Mouse (Mus musculus) hindbrain, embryonic 16.5 days (tissue): Measurements from ENCODE around the gene Cox19. TPM values are rescaled to one million over a fixed set of nuclear protein-coding genes. Genes with fewer than 3 reads are reported as not detected.
A peak's percentile ranks its signal among the peaks of the same experiment; 100 is the strongest.

Experiments used
- ATAC-seq: fragments of 200-750 bp; cut with Nextera tagmentation; 2 replicates; pipeline ENCODE4 v1.8.0; 2017; ENCODE audit warnings: moderate TSS enrichment, moderate library complexity
- H3K27ac ChIP-seq: fragments of 300-500 bp; sonication (generic); 2 replicates; pipeline ENCODE4 v1.5.1; 2014; ENCODE audit warnings: low read depth, mild to moderate bottlenecking, control low read depth, low read length, moderate library complexity
- H3K27me3 ChIP-seq: fragments of 300-500 bp; sonication (generic); replicated peaks from 2 replicates; pipeline ENCODE4 v1.6.1; 2014; ENCODE audit warnings: low read length; ENCODE audit not compliant: control insufficient read depth, insufficient read depth
- H3K36me3 ChIP-seq: fragments of 300-500 bp; sonication (generic); 2 replicates; pipeline ENCODE4 v1.6.1; 2014; ENCODE audit warnings: mild to moderate bottlenecking, low read length, moderate library complexity, mixed read lengths; ENCODE audit not compliant: control insufficient read depth, insufficient read depth
- H3K4me1 ChIP-seq: fragments of 300-500 bp; sonication (generic); 2 replicates; pipeline ENCODE4 v1.6.1; 2014; ENCODE audit warnings: low read depth, low read length; ENCODE audit not compliant: control insufficient read depth, insufficient read depth
- H3K4me2 ChIP-seq: fragments of 300-500 bp; sonication (generic); 2 replicates; pipeline ENCODE4 v1.6.1; 2014; ENCODE audit warnings: mild to moderate bottlenecking, low read length, control low read depth, moderate library complexity
- H3K4me3 ChIP-seq: fragments of 300-500 bp; sonication (generic); 2 replicates; pipeline ENCODE4 v1.5.1; 2014; ENCODE audit warnings: mild to moderate bottlenecking, low read length, control low read depth, moderate library complexity
- H3K9ac ChIP-seq: fragments of 300-500 bp; sonication (generic); 2 replicates; pipeline ENCODE4 v1.6.1; 2014; ENCODE audit warnings: low read depth, mild to moderate bottlenecking, control low read depth, low read length, moderate library complexity
- H3K9me3 ChIP-seq: fragments of 300-500 bp; sonication (generic); 2 replicates; pipeline ENCODE4 v1.6.1; 2014; ENCODE audit warnings: mild to moderate bottlenecking, low read length, moderate library complexity; ENCODE audit not compliant: control insufficient read depth
- WGBS: fragments of 180-500 bp; shearing (Covaris S2); extraction: QIAGEN DNeasy Blood & Tissue Kit; methylation state at CpG from one replicate; pipeline ENCODE4 v1.1.7; 2014; 5-methylcytosine and 5-hydroxymethylcytosine counted together
- polyA plus RNA-seq: library from polyadenylated mRNA; unstranded; fragments of >200 nt; fragmentation: Nextera tagmentation; extraction: Ambion mirVana; gene quantifications from 2 replicates; pipeline ENCODE4 v1.2.1, GENCODE M21; 2015

Gene Cox19
- polyA plus RNA-seq, 1 experiment from 2014 or later = 95.1 TPM

GRCm38 (mm10) chr5:139386047-139386446 lies 34.8 kb upstream of the Cox19 start:
- Histone ChIP-seq H3K4me1 (peaks cover 37% of the 10 kb centered on the region), H3K9ac (no peak overlapping the region), H3K27me3 (no peaks in the 10 kb centered on the region), H3K4me3 (no peak overlapping the region), H3K4me2 (no peak overlapping the region), H3K9me3 (no peaks in the 10 kb centered on the region), H3K27ac (no peak overlapping the region), H3K36me3 (no peaks in the 10 kb centered on the region)
- ATAC-seq = no peak
- 94% methylated on average over 5 of the region's 5 CpGs for WGBS

- Histone ChIP-seq H3K36me3 (no peaks in the 10 kb centered on the region), H3K27ac (no peak overlapping the region), H3K9me3 (no peaks in the 10 kb centered on the region), H3K27me3 (no peaks in the 10 kb centered on the region), H3K4me3 (no peak overlapping the region), H3K4me2 (no peak overlapping the region), H3K4me1 (peaks cover 38% of the 10 kb centered on the region), H3K9ac (no peak overlapping the region)
- ATAC-seq = no peak
- 73% methylated on average over 10 of the region's 10 CpGs for WGBS
Measured at GRCm38 (mm10) chr5:139384531-139384930, 33.3 kb upstream of the Cox19 start.

GRCm38 (mm10) chr5:139383234-139383633 lies 32.0 kb upstream of the Cox19 start:
- no peak overlapping the region for H3K9ac ChIP-seq
- no peaks in the 10 kb centered on the region for H3K36me3 ChIP-seq
- H3K27me3 ChIP-seq = no peaks in the 10 kb centered on the region
- no peak for ATAC-seq
- peak overlapping the region; percentile 30 for H3K27ac ChIP-seq
- H3K4me2 ChIP-seq = no peak overlapping the region
- no peaks in the 10 kb centered on the region for H3K9me3 ChIP-seq
- H3K4me1 ChIP-seq = peaks cover 28% of the 10 kb centered on the region
- 73% methylated on average over 9 of the region's 9 CpGs for WGBS
- no peak overlapping the region for H3K4me3 ChIP-seq

- no peaks in the 10 kb centered on the region for H3K9me3 ChIP-seq
- 63% methylated on average over 8 of the region's 8 CpGs for WGBS
- ATAC-seq = no peak
- peaks cover 24% of the 10 kb centered on the region for H3K4me1 ChIP-seq
- H3K36me3 ChIP-seq = no peaks in the 10 kb centered on the region
- no peak overlapping the region for H3K4me2 ChIP-seq
- no peaks in the 10 kb centered on the region for H3K27me3 ChIP-seq
- H3K4me3 ChIP-seq = no peak overlapping the region
- peak overlapping the region; percentile 30 for H3K27ac ChIP-seq
- H3K9ac ChIP-seq = 0 out of 2 replicates have a peak overlapping the region, but pooled peaks have one; percentile 4
Measured at GRCm38 (mm10) chr5:139382760-139383159, 31.5 kb upstream of the Cox19 start.

GRCm38 (mm10) chr5:139381586-139382513 lies 30.6 kb upstream of the Cox19 start:
- H3K4me3 ChIP-seq = no peak overlapping the region
- no peak for ATAC-seq
- WGBS = 83% methylated on average over 18 of the region's 18 CpGs
- no peaks in the 10 kb centered on the region for H3K36me3 ChIP-seq
- no peaks in the 10 kb centered on the region for H3K27me3 ChIP-seq
- peak overlapping the region; percentile 25; the same call in 1 of the 2 replicates for H3K4me2 ChIP-seq
- no peaks in the 10 kb centered on the region for H3K9me3 ChIP-seq
- peak overlapping the region; percentile 42 for H3K27ac ChIP-seq
- 0 out of 2 replicates have a peak overlapping the region, but pooled peaks have one; percentile 28 for H3K9ac ChIP-seq
- peaks cover 24% of the 10 kb centered on the region for H3K4me1 ChIP-seq

- H3K36me3 ChIP-seq = no peaks in the 10 kb centered on the region
- no peaks in the 10 kb centered on the region for H3K9me3 ChIP-seq
- peak overlapping the region; percentile 66 for H3K4me3 ChIP-seq
- H3K4me1 ChIP-seq = peaks cover 24% of the 10 kb centered on the region
- no peaks in the 10 kb centered on the region for H3K27me3 ChIP-seq
- H3K9ac ChIP-seq = peak overlapping the region; percentile 75
- peak; percentile 84 for ATAC-seq
- H3K4me2 ChIP-seq = peak overlapping the region; percentile 85
- under 1% methylated on average over 53 of the region's 73 CpGs for WGBS
- peak overlapping the region; percentile 57 for H3K27ac ChIP-seq
Measured at GRCm38 (mm10) chr5:139380385-139381248, 29.4 kb upstream of the Cox19 start.

- WGBS = 20% methylated on average over 8 of the region's 8 CpGs
- Histone ChIP-seq H3K4me2 (peak overlapping the region; percentile 85), H3K36me3 (no peaks in the 10 kb centered on the region), H3K27ac (peak overlapping the region; percentile 4), H3K4me1 (peaks cover 24% of the 10 kb centered on the region), H3K27me3 (no peaks in the 10 kb centered on the region), H3K9me3 (no peaks in the 10 kb centered on the region), H3K4me3 (peak overlapping the region; percentile 66), H3K9ac (peak overlapping the region; percentile 75; the same call in 1 of the 2 replicates)
- ATAC-seq = peak; percentile 41
Measured at GRCm38 (mm10) chr5:139379771-139380384, 28.7 kb upstream of the Cox19 start.

GRCm38 (mm10) chr5:139378986-139379629 lies 27.9 kb upstream of the Cox19 start:
- Histone ChIP-seq H3K9ac (no peak overlapping the region), H3K4me1 (peaks cover 24% of the 10 kb centered on the region), H3K27me3 (no peaks in the 10 kb centered on the region), H3K4me2 (no peak overlapping the region), H3K9me3 (no peaks in the 10 kb centered on the region), H3K36me3 (no peaks in the 10 kb centered on the region), H3K27ac (peak overlapping the region; percentile 4), H3K4me3 (no peak overlapping the region)
- WGBS = 41% methylated on average over 21 of the region's 21 CpGs
- peak; percentile 51 for ATAC-seq
